Mouse (Mus musculus): Measurements from ENCODE around the gene Fam49a.

- TF ChIP-seq HCFC1 (IDR thresholded peaks at IDR 0.05; ENCODE audit: borderline replicate concordance, insufficient read depth, low read length) (no peak), MAFK (IDR thresholded peaks at IDR 0.05; ENCODE audit: insufficient read depth, low read depth, low read length) (no peak)
Measured at GRCm38 (mm10) chr12:12277741-12278463, 16.0 kb downstream of the Fam49a start.
